Mouse (Mus musculus) urinary bladder, adult 18-20 months (tissue): ENCODE results near the gene Mndal.
"Not testable (repeated sequence)": the region's sequence is repeated elsewhere in the genome, so short reads cannot be mapped to it uniquely, and the experiment has no call there.

Experiments used
- DNase-seq, 2 experiments: peaks; one replicate each; pipeline ENCODE4 v3.0.0; 2022; ENCODE audit warnings: low spot score in 2 of 2, mixed read lengths in 2 of 2

Gene Mndal

DNA sequence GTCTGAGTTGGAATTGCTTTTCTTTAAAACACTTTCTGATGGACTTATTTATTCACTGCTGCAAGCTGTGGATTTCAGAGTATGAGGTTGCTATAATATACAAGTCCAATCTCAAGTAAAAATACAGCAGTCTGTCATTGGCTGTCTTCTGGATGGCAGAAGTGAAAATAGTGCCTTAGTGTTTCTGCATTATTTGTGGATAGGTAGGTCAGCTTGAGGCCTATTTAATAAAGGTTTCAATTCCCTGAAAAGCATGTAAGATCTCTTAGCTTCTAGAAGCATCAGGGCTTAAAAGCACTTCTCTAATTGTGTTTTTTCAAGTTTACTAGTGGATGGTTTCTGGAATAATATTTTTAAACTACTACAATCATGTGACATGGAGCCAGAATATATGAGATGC lies 52.5 kb downstream of the Mndal start:
- DNase-seq, result not testable (repeated sequence)

DNA sequence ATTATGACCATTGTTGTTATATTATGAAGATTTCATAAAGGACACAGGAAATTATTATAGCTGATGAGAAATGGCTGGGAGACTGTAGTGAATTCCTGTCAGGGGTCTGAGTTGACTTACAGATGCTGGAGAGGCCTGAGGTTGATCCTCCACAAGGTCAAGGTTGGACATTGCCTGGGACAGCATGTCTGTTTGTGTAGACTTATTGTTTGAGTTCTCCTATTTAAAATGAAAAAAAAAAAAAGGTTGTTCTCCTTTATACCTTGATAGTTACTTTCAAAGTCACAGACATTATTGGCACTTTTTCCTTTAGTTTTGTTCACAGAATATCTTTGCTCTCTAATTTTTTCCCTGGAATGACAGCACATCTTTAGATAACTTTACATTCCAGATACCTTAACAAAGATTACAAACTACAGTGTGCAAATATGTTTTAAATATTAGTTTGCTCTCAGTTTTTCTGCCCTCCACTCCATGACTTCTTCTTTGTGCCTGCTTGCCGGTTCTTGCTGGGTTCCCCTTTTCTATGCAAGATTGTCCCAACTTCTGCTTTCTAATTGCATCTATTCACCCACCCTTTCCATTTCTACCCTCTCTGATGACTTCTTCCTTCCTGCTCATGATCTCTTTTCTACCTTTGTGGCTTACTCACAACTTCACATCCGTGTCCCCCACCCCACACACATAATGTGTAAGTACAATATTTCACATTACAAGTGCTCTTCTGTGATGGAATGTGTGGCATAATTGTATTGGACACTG lies 55.1 kb downstream of the Mndal start:
- not testable (repeated sequence) for DNase-seq

DNA sequence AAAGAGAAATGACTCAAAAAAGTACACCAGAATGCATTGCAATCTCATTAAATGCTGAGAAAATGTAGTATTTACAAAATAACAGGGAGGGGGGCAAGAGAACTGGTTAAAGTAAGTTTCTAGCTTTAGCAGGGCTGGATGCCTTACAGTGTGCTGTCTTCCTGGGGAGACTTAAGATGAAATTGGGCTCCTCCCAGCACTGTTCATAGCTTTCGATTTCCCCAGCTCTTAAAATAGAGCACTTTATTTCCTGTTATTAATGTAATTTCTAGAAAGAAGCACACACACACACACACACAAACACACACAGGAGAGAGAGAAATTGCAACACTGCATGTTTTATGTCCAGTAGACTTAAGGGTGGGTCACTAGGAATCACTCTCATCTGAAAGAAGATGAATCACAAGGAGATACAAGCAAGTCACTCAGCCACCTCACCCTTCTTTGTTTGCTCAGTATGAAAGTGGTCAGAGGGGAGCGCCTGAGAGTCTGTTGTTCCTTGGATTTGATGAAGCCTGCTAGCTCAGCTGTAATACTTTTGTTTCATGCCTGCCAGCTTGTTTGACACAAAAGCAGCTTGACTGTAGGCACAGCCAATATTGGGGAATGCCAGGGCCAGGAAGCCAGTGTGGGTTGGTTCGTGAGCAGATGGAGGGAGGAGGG lies 62.2 kb downstream of the Mndal start:
- not testable (repeated sequence) for DNase-seq

DNA sequence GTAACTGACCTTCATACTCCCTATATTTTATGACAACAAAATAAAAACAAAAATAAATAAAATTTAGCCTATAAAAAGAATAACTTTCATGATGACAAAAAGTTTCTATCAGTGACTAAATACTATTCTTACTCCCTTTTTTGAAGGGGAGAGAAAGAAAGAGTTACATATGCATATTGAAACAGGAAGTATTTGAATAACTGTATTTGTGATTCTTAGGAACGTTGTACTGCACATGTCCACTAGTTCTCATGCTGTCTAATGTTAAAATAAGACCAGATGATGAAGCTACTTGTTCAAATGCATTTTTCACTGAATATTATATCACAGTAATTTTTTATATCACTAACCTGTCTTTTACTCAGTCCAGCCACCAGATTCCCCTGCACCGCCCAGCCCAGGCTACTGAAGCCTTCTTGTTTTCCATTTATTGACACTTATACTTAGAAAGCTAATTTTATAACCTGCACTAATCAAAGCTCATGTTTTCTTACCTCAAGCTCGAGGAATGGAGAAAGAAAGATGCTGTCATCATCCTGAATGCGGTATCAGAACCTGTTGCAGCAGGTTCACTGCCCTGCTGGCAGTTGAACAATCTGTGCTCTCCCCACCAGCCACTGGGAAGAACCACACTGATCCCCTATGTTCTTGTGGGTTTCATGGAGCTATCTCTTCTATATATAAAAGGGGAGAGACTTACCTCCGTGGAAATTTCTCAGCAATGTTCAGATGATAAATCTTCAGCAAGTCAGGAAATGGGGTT lies 62.9 kb downstream of the Mndal start:
- not testable (repeated sequence) for DNase-seq

DNA sequence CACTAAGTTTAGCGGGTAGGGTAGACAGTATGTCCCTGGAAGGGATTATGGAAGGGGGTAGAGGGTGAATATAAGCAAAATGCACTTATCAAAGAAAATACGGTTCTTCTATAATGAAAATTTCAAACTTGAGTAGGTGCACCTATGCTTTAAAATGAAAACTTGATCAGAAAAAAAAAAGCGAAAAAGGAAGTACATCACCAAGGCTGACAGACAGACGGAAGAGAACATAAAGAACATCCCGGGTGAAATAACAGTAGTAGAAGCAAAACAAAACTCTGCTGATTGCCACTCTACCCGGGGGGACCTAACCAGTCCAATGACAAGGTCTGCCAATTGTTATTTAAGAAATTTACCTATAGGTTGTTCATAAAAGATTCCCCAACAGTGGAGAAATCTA lies 64.0 kb downstream of the Mndal start:
- DNase-seq, result not testable (repeated sequence)

DNA sequence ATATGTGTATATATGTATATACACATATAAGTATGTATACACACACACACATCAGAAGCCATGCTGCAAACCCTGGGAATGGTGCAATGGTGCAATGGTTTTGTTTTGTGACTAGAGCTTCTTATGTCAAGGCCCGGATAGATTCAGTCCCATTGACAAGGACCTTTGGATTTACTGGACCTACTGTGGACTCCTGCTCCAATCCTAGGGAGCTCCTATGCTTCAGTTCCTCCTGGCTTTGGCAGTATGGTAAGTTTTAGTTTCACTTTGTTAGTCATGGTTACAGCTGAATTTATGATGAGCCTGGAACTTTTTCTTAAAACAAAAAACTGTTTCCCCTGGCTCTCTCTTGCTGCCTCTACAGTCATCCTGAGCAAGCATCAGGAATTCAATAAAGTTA lies 65.2 kb downstream of the Mndal start:
- not testable (repeated sequence) for DNase-seq

DNA sequence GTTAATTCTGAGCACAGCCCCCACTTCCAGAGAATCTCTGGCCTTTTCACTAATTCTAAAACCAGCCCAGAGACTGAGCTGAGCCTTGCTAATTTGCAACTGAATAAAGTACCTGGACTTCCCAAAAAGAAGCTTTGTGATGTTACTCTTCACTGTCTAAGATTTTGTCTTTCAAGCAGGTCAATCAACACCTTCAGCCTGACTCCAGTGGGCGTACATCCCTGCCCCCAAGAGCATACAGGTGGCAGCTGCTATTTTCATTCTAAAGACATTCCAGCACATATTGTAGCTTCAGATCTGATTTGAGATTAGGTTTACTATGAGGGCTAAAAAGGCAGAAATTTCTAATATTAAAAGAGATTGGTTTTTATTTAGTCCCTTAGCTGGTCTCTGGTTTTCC lies 73.7 kb downstream of the Mndal start:
- DNase-seq, result not testable (repeated sequence)

DNA sequence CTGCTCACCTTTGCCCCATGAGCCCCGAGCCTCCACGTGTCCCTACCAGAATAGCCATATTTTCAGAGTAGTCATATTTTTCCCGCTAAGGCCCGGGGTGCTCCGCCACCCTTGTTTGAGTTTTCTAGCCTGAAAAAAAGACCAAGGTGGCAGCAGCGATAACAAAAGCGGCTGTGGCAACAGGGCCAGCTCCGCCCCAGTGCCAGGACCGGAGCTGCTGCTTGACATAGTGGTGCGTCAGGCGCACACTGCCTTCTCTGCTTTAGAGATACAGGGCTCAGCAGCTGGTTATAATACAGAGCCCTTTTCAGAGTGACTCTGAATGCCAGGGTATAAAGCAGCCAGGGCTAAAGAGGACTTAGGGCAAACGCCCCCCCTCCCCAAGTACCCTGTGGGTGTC lies 75.8 kb downstream of the Mndal start:
- DNase-seq, result no peak

DNA sequence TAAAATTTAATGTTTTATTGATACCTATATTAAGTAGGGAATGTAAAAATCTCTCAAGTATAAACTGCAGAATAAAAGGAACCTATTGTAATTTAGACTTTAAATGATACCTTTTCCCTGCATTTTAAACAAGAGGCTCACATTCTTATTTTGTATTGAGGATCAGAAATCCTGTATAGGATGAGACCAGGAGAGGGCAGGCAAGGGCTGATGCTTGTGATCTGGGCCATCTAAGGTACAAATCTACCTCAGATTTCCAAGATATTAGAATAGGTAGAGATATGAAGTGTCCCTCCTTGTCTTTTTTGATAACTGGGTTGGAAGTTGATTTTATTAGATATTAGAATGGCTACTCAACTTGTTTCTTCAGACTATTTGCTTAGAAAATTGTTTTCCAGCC lies 88.6 kb downstream of the Mndal start:
- not testable (repeated sequence) for DNase-seq

DNA sequence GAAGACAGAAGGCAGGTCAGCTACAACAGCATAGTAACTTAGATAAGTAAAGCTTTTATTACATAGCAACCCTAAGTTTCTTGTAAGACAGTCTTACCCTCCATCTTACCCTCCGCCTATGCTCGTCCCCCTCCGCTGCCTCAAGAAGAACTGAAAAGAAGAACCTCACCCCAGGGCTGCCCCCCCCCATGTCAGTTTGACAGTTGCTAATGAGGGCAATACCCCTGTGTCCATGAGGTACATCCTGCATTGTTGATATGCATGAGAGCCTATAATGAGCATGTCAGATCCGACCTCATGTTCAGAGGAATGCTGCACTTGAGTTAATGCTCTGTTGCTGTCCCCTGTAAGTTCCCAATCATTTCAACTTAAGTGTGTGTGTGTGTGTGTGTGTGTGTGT lies 89.4 kb downstream of the Mndal start:
- DNase-seq, result not testable (repeated sequence)

DNA sequence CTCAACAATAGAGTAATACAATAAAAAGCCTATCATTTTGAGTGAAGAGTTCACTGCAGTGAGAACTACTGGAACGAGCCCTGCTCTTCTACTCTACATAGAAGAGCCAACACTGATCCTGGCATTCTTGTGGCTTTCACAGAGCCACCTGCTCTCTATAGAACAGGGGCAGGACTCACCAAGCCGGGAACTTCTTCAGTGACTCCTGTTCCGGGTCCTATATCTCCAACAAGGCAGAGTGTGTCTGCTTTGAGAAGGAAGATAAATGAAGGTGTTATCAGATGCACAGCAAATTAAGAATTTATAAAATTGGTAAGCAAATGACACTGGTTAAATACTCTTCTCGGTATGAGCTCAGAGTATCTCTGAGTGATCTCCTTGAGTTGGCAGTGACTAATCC lies 96.1 kb downstream of the Mndal start:
- DNase-seq, result not testable (repeated sequence)

DNA sequence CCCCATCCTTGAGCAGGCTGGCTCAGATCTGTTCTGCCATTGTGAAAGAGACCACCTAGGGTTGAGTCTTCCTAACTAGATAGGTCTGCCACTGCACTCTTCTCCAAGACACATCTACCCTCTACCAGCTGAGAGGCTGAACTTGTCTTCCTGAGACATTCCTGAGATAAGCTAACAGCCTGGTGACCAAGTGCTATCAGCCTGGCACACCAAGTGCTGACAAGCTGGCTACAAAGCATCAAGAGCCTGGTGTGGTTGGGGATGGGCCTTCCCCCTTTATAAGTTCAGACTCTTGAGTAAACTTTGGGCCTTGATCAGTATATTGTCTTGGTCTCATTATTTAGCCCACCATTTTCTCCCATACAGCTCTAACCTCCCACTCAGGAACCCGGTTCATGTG lies 97.5 kb downstream of the Mndal start:
- no peak for DNase-seq

DNA sequence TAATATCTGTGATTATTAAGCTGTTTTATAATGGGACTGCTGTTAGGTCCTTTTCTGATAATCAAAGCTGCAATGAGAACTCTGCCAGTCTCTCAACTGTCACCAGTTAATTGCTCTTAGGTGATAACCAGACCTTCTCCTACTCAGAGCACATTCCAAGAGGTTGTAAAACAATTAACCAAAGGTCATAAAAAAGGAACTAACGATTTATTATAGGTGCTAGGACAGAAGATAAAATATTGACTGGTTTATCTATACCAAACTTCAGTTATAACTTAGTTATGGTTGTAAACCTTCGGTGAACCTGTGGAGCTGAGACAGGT lies 120.8 kb downstream of the Mndal start:
- not testable (repeated sequence) for DNase-seq

DNA sequence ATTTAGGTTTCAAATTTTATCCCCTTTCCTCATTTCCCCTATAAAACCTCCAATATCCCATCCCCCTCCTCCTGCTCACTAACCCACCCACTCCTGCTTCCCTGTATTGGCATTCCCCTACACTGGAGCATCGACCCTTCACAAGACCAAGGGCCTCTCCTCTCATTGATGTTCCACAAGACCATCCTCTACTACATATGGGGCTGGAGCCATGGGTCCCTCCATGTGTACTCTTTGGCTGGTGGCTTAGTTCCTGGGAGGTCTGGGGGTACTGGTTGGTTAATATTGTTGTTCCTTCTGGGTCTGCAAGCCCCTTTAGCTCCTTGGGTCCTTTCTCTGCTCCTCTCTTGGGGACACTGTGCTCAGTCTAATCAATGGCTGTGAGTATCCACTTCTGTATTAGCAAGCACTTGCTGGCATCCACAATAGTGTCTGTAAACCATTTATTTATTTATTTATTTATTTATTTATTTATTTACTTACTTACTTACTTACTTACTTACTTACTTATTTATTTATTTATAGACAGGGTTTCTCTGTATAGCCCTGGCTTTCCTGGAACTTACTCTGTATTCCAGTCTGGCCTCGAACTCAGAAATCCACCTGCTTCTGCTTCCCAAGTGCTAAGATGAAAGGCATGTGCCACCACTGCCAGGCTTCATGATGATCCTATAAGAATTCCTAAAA lies 121.4 kb downstream of the Mndal start:
- DNase-seq, result not testable (repeated sequence)

DNA sequence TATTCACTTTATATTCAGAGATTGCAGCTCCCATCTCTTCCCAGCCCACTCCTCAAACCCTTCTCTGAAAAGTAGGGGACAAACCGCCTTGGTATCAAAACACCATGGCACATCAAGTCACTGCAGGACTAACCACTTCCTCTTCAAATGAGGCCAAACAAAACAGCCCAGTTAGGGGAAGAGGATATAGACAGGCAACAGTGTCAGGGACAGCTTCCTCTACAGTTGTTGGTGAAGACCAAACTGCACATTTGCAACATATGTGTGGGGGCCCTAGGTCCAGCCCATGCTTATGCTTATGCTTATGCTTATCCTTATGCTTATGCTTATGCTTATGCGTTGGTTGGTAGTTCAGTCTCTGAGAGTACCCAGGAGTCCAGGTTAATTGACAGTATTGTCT lies 133.0 kb downstream of the Mndal start:
- DNase-seq, result not testable (repeated sequence)

DNA sequence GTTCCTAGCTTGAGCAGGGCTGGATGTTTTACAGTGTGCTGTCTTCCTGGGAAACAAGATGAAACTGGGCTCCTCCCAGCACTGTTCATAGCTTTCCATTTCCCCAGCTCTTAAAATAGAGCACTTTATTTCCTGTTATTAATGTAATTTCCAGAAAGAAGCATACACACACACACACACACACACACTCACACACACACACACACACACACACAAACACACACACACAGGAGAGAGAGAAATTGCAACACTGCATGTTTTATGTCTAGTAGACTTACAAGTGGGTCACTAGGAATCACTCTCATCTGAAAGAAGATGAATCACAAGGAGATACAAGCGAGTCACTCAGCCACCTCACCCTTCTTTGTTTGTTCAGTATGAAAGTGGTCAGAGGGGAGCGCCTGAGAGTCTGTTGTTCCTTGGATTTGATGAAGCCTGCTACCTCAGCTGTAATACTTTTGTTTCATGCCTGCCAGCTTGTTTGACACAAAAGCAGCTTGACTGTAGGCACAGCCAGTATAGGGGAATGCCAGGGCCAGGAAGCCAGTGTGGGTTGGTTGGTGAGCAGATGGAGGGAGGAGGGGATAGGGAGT lies 139.5 kb downstream of the Mndal start:
- not testable (repeated sequence) for DNase-seq

DNA sequence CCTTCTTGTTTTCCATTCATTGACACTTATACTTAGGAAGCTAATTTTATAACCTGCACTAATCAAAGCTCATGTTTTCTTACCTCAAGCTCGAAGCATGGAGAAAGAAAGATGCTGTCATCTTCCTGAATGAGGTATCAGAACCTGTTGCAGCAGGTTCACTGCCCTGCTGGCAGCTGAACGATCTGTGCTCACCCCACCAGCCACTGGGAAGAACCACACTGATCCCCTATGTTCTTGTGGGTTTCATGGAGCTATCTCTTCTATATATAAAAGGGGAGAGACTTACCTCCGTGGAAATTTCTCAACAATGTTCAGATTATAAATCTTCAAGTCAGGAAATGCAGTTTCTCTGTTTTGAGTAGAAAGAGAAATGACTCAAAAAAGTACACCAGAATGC lies 140.1 kb downstream of the Mndal start:
- DNase-seq, result not testable (repeated sequence)

DNA sequence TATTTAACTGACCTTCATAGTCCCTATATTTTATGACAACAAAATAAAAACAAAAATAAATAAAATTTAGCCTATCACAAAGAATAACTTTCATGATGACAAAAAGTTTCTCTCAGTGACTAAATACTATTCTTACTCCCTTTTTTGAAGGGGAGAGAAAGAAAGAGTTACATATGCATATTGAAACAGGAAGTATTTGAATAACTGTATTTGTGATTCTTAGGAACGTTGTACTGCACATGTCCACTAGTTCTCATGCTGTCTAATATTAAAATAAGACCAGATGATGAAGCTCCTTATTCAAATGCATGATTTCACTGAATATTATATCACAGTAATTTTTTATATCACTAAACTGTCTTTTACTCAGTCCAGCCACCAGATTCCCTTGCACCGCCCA lies 140.5 kb downstream of the Mndal start:
- DNase-seq, result not testable (repeated sequence)
